Mouse (Mus musculus): ENCODE measurements around the gene Ttc4. TPM values are rescaled to one million over a fixed set of nuclear protein-coding genes. Genes with fewer than 3 reads are reported as not detected.

Gene Ttc4
- polyA plus RNA-seq, 1 experiment, result 60.6 TPM

DNA sequence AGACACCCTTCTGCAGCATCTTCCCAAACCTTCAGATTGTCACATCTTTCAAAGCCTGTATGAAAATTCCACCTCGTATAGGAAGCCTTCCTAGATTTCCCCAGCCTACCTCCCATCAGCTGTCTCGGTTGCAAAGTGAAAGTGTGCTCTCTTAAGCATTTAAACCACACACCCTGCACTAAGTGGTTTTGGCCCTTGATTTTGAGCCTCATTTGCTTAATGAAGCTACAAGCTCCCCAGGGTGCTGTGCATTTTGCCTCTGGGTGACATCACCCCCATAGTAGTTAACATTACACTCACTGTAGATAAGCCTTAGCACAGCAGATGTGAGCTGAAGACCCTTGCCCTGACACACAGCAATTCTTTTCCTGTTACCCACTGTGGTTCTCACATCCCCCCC lies 2.2 kb upstream of the Ttc4 start:
- H3K9ac ChIP-seq (ENCODE audit: low read depth, poor library complexity, severe bottlenecking), result no peak overlapping the region
- H3K4me3 ChIP-seq (ENCODE audit: low read depth, low read length), result no peak overlapping the region
- no peaks in the 10 kb centered on the region for H3K27me3 ChIP-seq (ENCODE audit: control insufficient read depth, insufficient read depth, low read length, poor library complexity, severe bottlenecking)
- H3K27ac ChIP-seq (ENCODE audit: insufficient read depth, low read length), result no peak overlapping the region
- H3K9me3 ChIP-seq (replicated peaks; ENCODE audit: control insufficient read depth, insufficient read depth, low read length, poor library complexity, severe bottlenecking), result no peaks in the 10 kb centered on the region
- no peaks in the 10 kb centered on the region for H3K4me1 ChIP-seq (ENCODE audit: control insufficient read depth, insufficient read depth, low read length)
- peaks cover 10% of the 10 kb centered on the region for H3K36me3 ChIP-seq (ENCODE audit: control insufficient read depth, insufficient read depth, low read length, poor library complexity, severe bottlenecking)
- TF ChIP-seq EP300 (IDR thresholded peaks at IDR 0.05; ENCODE audit: insufficient read depth, low read depth, low read length) (no peak), POLR2A (IDR thresholded peaks at IDR 0.05; ENCODE audit: insufficient read depth, low read length) (no peak), CTCF (IDR thresholded peaks at IDR 0.05; ENCODE audit: low read depth, low read length) (no peak)

DNA sequence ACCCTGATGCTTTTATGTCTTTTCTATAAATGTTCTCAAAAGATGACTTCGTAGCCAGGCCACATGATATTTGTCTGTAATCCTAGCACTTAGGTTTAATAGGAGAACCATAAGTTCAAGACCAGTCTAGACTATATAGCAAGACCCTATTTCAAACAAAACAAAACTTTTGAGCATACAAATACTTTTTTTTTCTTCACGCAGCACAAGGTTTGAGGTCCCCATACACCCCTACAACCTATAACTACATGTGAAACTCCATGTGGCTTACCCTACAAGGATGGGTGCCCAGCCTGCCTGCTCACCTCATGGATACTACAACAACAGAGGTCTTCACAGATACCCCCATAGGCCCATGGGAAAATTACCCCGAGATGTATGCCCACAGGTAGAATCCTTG lies 408 bp upstream of the Ttc4 start:
- Histone ChIP-seq H3K27ac (ENCODE audit: insufficient read depth, low read length) (no peak overlapping the region), H3K4me3 (ENCODE audit: low read depth, low read length) (no peak overlapping the region), H3K27me3 (ENCODE audit: control insufficient read depth, insufficient read depth, low read length, poor library complexity, severe bottlenecking) (no peaks in the 10 kb centered on the region), H3K9me3 (replicated peaks; ENCODE audit: control insufficient read depth, insufficient read depth, low read length, poor library complexity, severe bottlenecking) (no peaks in the 10 kb centered on the region), H3K4me1 (ENCODE audit: control insufficient read depth, insufficient read depth, low read length) (no peaks in the 10 kb centered on the region), H3K9ac (ENCODE audit: low read depth, poor library complexity, severe bottlenecking) (no peak overlapping the region), H3K36me3 (ENCODE audit: control insufficient read depth, insufficient read depth, low read length, poor library complexity, severe bottlenecking) (peaks cover 20% of the 10 kb centered on the region)
- TF ChIP-seq EP300 (IDR thresholded peaks at IDR 0.05; ENCODE audit: insufficient read depth, low read depth, low read length), result no peak

DNA sequence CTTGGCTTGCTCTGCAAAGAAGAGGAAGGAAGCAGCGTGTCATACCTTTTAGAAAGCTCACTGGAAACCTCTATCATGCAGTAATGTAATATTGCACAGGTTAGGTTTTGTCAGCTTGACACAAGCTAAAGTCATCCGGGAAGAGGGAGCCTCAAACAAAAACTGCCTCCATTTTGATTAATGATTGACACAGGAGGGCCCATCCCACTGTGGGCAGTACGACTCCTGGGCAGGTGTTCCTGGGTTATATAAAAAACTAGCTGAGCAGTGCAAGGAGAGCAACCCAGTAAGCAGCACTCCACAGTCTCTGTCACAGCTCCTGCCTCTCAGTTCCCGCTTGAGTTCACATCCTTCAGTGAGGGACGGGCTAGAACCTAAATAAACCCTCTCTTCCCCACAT lies 2.0 kb downstream of the Ttc4 start:
- no peak overlapping the region for H3K9ac ChIP-seq (ENCODE audit: low read depth, poor library complexity, severe bottlenecking)
- H3K4me1 ChIP-seq (ENCODE audit: control insufficient read depth, insufficient read depth, low read length), result no peaks in the 10 kb centered on the region
- no peaks in the 10 kb centered on the region for H3K27me3 ChIP-seq (ENCODE audit: control insufficient read depth, insufficient read depth, low read length, poor library complexity, severe bottlenecking)
- peaks cover 34% of the 10 kb centered on the region for H3K36me3 ChIP-seq (ENCODE audit: control insufficient read depth, insufficient read depth, low read length, poor library complexity, severe bottlenecking)
- no peak for TF ChIP-seq POLR2A (IDR thresholded peaks at IDR 0.05; ENCODE audit: insufficient read depth, low read length)
- TF ChIP-seq CTCF (IDR thresholded peaks at IDR 0.05; ENCODE audit: low read depth, low read length), result no peak
- TF ChIP-seq EP300 (IDR thresholded peaks at IDR 0.05; ENCODE audit: insufficient read depth, low read depth, low read length), result no peak
- H3K9me3 ChIP-seq (replicated peaks; ENCODE audit: control insufficient read depth, insufficient read depth, low read length, poor library complexity, severe bottlenecking), result no peaks in the 10 kb centered on the region
- no peak overlapping the region for H3K4me3 ChIP-seq (ENCODE audit: low read depth, low read length)
- H3K27ac ChIP-seq (ENCODE audit: insufficient read depth, low read length), result no peak overlapping the region

DNA sequence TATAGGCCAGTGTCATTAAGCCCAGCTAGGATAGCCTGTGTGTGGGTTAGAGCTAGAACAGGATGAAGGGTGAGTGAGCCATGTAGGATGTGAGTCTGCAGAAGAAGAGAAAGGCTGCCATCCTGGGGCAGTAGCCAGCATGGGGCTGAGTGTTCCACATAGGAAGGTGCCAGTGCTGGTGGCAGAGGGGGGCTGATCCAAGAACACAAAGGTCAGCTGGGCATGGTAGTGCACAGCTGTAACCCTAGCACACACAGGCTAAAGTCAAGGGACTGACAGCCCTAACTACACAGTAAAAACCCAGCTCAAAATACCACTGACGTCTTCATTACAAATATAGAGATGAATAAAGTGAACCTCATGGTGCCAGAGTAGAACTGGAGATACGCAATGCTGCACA lies 12.2 kb downstream of the Ttc4 start:
- Histone ChIP-seq H3K27ac (ENCODE audit: insufficient read depth, low read length) (no peak overlapping the region), H3K9ac (ENCODE audit: low read depth, poor library complexity, severe bottlenecking) (no peak overlapping the region), H3K4me3 (ENCODE audit: low read depth, low read length) (no peak overlapping the region), H3K36me3 (ENCODE audit: control insufficient read depth, insufficient read depth, low read length, poor library complexity, severe bottlenecking) (peaks cover 42% of the 10 kb centered on the region), H3K9me3 (replicated peaks; ENCODE audit: control insufficient read depth, insufficient read depth, low read length, poor library complexity, severe bottlenecking) (no peaks in the 10 kb centered on the region), H3K27me3 (ENCODE audit: control insufficient read depth, insufficient read depth, low read length, poor library complexity, severe bottlenecking) (no peaks in the 10 kb centered on the region), H3K4me1 (ENCODE audit: control insufficient read depth, insufficient read depth, low read length) (no peaks in the 10 kb centered on the region)
- TF ChIP-seq EP300 (IDR thresholded peaks at IDR 0.05; ENCODE audit: insufficient read depth, low read depth, low read length) (no peak), CTCF (IDR thresholded peaks at IDR 0.05; ENCODE audit: low read depth, low read length) (no peak), POLR2A (IDR thresholded peaks at IDR 0.05; ENCODE audit: insufficient read depth, low read length) (no peak)

DNA sequence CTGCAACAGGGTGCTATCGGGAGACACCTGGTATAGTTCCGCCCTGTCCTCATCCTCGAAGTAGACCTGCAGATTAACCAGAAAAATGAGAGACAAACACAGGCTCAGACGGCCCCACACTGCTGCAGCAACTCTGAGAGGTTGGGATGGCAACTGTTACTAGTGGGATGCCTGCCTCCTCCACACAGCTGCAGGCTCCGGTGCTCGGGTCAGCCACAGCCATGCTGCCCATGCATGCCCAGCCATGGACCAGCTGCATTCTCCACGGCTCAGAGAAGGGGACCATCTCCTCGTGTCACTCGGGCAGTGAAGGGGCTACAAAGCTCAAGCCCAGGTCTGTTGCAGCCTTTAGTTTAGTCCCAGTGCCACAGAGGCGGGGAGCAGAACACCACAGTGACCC lies 13.1 kb downstream of the Ttc4 start:
- Histone ChIP-seq H3K36me3 (ENCODE audit: control insufficient read depth, insufficient read depth, low read length, poor library complexity, severe bottlenecking) (peaks cover 37% of the 10 kb centered on the region), H3K9me3 (replicated peaks; ENCODE audit: control insufficient read depth, insufficient read depth, low read length, poor library complexity, severe bottlenecking) (no peaks in the 10 kb centered on the region), H3K4me1 (ENCODE audit: control insufficient read depth, insufficient read depth, low read length) (no peaks in the 10 kb centered on the region), H3K27me3 (ENCODE audit: control insufficient read depth, insufficient read depth, low read length, poor library complexity, severe bottlenecking) (no peaks in the 10 kb centered on the region), H3K27ac (ENCODE audit: insufficient read depth, low read length) (no peak overlapping the region), H3K9ac (ENCODE audit: low read depth, poor library complexity, severe bottlenecking) (no peak overlapping the region), H3K4me3 (ENCODE audit: low read depth, low read length) (no peak overlapping the region)
- no peak for TF ChIP-seq POLR2A (IDR thresholded peaks at IDR 0.05; ENCODE audit: insufficient read depth, low read length)
- TF ChIP-seq EP300 (IDR thresholded peaks at IDR 0.05; ENCODE audit: insufficient read depth, low read depth, low read length), result no peak
- TF ChIP-seq CTCF (IDR thresholded peaks at IDR 0.05; ENCODE audit: low read depth, low read length), result no peak

DNA sequence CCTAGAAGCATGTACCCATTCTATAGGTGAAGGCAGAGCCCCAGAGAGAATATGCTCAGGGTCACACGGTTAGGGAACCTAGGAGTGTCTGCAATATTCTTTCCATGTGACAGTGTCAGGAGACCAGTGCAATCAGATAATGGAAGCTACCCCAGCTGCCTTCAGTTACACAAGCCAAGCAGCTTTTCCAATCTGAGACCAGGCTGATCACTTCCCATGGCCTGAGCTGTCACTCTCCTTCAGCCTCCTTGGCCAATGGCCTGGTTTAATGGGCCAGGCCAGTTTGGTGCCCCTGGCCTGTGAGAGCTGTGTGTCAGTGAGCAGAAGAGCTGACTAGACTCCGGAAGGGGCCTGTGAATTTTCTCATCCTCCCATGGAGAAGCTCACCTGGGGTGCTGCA lies 13.5 kb downstream of the Ttc4 start:
- peaks cover 33% of the 10 kb centered on the region for H3K36me3 ChIP-seq (ENCODE audit: control insufficient read depth, insufficient read depth, low read length, poor library complexity, severe bottlenecking)
- TF ChIP-seq EP300 (IDR thresholded peaks at IDR 0.05; ENCODE audit: insufficient read depth, low read depth, low read length) (no peak), POLR2A (IDR thresholded peaks at IDR 0.05; ENCODE audit: insufficient read depth, low read length) (no peak), CTCF (IDR thresholded peaks at IDR 0.05; ENCODE audit: low read depth, low read length) (no peak)
- no peaks in the 10 kb centered on the region for H3K9me3 ChIP-seq (replicated peaks; ENCODE audit: control insufficient read depth, insufficient read depth, low read length, poor library complexity, severe bottlenecking)
- no peaks in the 10 kb centered on the region for H3K27me3 ChIP-seq (ENCODE audit: control insufficient read depth, insufficient read depth, low read length, poor library complexity, severe bottlenecking)
- no peak overlapping the region for H3K27ac ChIP-seq (ENCODE audit: insufficient read depth, low read length)
- H3K4me3 ChIP-seq (ENCODE audit: low read depth, low read length), result no peak overlapping the region
- H3K4me1 ChIP-seq (ENCODE audit: control insufficient read depth, insufficient read depth, low read length), result no peaks in the 10 kb centered on the region
- no peak overlapping the region for H3K9ac ChIP-seq (ENCODE audit: low read depth, poor library complexity, severe bottlenecking)

Measured in ES-Bruce4 (cell line).